Mouse (Mus musculus) G1E (cell line): ENCODE data around the gene Man2a1. TPM values are rescaled to one million over a fixed set of nuclear protein-coding genes. Genes with fewer than 3 reads are reported as not detected.

Experiments used
- ATAC-seq: 2 replicates; pipeline ENCODE4 v1.8.0; 2016; ENCODE audit warnings: mild to moderate bottlenecking; ENCODE audit not compliant: insufficient number of reproducible peaks, poor library complexity, low FRiP score, severe bottlenecking; ENCODE audit errors: extremely low read depth
- DNase-seq: peaks from one replicate; pipeline ENCODE4 v3.0.0; 2012; ENCODE audit warnings: low spot score
- H3K27me3 ChIP-seq: 2 replicates; pipeline ENCODE4 v1.6.1; 2012; ENCODE audit warnings: mild to moderate bottlenecking, low read length, inconsistent platforms; ENCODE audit not compliant: insufficient read depth
- H3K36me3 ChIP-seq: replicated peaks from 2 replicates; pipeline ENCODE3; 2012; ENCODE audit warnings: mild to moderate bottlenecking, inconsistent platforms
- H3K4me1 ChIP-seq: 2 replicates; pipeline ENCODE4 v1.6.1; 2012; ENCODE audit warnings: low read depth, low read length, inconsistent platforms, mixed read lengths; ENCODE audit not compliant: insufficient read depth
- H3K4me3 ChIP-seq: 2 replicates; pipeline ENCODE4 v1.5.1; 2012; ENCODE audit warnings: low read depth, mild to moderate bottlenecking, inconsistent platforms, low read length, moderate library complexity, mixed read lengths
- H3K9me3 ChIP-seq: replicated peaks from 2 replicates; pipeline ENCODE4 v1.6.1; 2012; ENCODE audit warnings: inconsistent platforms
- CTCF ChIP-seq: IDR thresholded peaks from 2 replicates; pipeline ENCODE4 v1.5.1; 2012; ENCODE audit warnings: low read depth, low read length, inconsistent platforms, mixed read lengths
- GATA1 ChIP-seq: IDR thresholded peaks from 2 replicates; pipeline ENCODE4 v1.6.1; 2012; ENCODE audit warnings: borderline replicate concordance, low read length, inconsistent platforms, mixed read lengths
- GATA2 ChIP-seq: IDR thresholded peaks from 2 replicates; pipeline ENCODE4 v1.6.1; 2012; ENCODE audit warnings: low read depth, low read length, inconsistent platforms, borderline replicate concordance
- POLR2AphosphoS5 ChIP-seq: IDR thresholded peaks from 2 replicates; pipeline ENCODE4 v1.6.1; 2012; ENCODE audit warnings: low read depth, low read length, inconsistent platforms; ENCODE audit not compliant: insufficient replicate concordance
- TAL1 ChIP-seq: conservative IDR thresholded peaks from 2 replicates; pipeline ENCODE4 v1.6.1; 2012; ENCODE audit warnings: low read depth, low read length, inconsistent platforms, mixed read lengths
- polyA plus RNA-seq: library from polyadenylated mRNA; stranded (reverse); fragments of >175 nt; gene quantifications from 2 replicates; pipeline ENCODE4 v1.2.3, GENCODE M21; 2012
- total RNA-seq, 2 experiments: library from RNA; stranded (forward) in 1 of 2; stranded (reverse) in 1 of 2; fragments of 200-1000 nt in 1 of 2; fragments of >200 nt in 1 of 2; fragmentation: Nextera tagmentation in 1 of 2; gene quantifications; 2 replicates each; pipeline ENCODE4 v1.2.3; 2014 to 2017

Man2a1 gene
- total and polyA plus RNA-seq, 3 experiments = not detected

DNA sequence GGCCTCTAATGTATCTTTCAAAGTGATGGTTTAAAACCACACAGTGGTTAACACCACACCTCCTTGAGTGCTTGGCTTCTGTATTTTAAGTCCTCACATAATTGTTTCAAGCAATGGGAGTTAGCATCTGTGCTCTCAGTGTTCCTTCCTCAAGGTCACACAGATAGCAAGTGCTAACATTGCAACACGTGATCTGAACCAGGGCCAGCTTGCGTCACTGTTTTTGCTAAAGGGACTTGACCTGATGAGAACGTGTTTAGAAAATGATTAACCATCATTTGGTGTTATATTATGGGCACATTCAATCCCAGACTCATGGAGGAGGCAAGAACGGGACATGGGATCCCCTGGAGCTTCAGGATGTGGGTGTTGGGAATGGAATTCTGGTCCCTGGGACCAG lies 17.3 kb downstream of the Man2a1 start:
- no peak for ATAC-seq
- DNase-seq = no peak
- H3K27me3 ChIP-seq = no peaks in the 10 kb centered on the region
- no peaks in the 10 kb centered on the region for H3K4me1 ChIP-seq
- no peaks in the 10 kb centered on the region for H3K36me3 ChIP-seq
- no peak for TF ChIP-seq TAL1
- peaks cover 55% of the 10 kb centered on the region for H3K9me3 ChIP-seq
- no peak overlapping the region for H3K4me3 ChIP-seq

DNA sequence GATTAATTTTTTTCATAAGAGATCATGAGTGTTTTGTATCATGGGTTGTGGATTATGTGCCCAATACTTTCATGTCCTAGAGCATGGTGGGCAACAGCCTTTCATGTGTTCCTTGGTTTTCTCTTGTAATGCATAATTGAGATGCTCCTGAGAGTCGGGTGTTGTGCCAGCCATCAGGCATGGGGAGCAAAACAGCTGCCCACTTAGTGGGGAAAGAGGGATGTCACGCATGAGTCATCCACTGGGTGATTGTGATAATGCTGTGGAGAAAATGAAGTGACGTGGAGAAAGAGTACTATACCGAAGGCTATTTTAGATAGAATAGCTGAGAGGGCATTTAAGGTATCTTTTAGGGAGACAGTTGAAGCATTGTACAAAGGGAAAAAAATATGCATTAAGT lies 18.5 kb downstream of the Man2a1 start:
- Histone ChIP-seq H3K9me3 (peaks cover 54% of the 10 kb centered on the region), H3K27me3 (no peaks in the 10 kb centered on the region), H3K36me3 (no peaks in the 10 kb centered on the region), H3K4me1 (no peaks in the 10 kb centered on the region), H3K4me3 (no peak overlapping the region)
- ATAC-seq (no peak), DNase-seq (no peak)
- TF ChIP-seq TAL1 = no peak
- no peak for TF ChIP-seq CTCF
- no peak for TF ChIP-seq GATA1
- TF ChIP-seq POLR2AphosphoS5 = no peak
- TF ChIP-seq GATA2 = no peak

DNA sequence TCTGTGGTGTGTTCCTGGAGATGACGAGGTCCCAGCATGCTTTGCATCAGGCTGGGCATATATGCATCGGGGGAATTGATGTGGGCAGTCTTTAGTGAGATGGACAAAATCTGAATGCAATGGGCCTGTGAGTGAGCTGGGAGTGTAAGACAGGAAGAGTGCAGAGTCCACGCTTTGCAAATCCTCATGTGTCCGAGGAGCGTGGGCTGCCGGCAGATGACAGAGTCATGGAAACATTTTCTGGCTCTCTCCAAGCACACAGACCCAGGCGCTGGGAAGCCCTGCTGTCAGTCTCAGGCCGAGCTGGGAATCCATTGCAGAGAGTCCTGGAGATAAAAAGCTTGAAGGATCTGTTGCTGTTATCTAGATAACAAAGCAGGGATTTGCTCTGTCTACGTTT lies 19.6 kb downstream of the Man2a1 start:
- no peak for DNase-seq
- no peak overlapping the region for H3K4me3 ChIP-seq
- no peaks in the 10 kb centered on the region for H3K4me1 ChIP-seq
- TF ChIP-seq GATA1 (no peak), CTCF (no peak), TAL1 (no peak), POLR2AphosphoS5 (no peak), GATA2 (no peak)
- H3K36me3 ChIP-seq = no peaks in the 10 kb centered on the region
- no peak for ATAC-seq
- peaks cover 56% of the 10 kb centered on the region for H3K9me3 ChIP-seq
- H3K27me3 ChIP-seq = no peaks in the 10 kb centered on the region

DNA sequence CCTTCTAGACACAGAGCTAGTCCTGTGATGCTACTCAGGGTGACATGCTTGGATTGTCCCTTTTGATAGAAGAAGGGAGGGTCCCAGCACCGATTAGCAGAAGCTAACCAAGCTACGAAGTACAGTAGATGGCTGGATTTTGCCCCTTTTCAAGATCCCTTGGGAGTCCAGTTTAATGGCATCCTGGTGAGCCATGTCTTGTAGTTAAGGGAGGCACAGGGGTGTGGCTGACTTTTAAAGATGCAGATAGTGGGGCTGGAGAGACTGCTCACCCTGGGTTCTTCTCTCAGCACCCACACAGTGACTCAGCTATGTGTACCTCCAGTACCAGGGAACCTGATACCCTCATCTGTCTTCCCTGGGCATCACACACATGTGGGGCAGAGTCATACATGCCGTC lies 20.1 kb downstream of the Man2a1 start:
- ATAC-seq (no peak), DNase-seq (no peak)
- no peaks in the 10 kb centered on the region for H3K27me3 ChIP-seq
- TF ChIP-seq GATA1 (no peak), TAL1 (no peak), POLR2AphosphoS5 (no peak), GATA2 (no peak), CTCF (no peak)
- H3K9me3 ChIP-seq = peaks cover 54% of the 10 kb centered on the region
- H3K36me3 ChIP-seq = no peaks in the 10 kb centered on the region
- H3K4me1 ChIP-seq = no peaks in the 10 kb centered on the region
- H3K4me3 ChIP-seq = no peak overlapping the region

DNA sequence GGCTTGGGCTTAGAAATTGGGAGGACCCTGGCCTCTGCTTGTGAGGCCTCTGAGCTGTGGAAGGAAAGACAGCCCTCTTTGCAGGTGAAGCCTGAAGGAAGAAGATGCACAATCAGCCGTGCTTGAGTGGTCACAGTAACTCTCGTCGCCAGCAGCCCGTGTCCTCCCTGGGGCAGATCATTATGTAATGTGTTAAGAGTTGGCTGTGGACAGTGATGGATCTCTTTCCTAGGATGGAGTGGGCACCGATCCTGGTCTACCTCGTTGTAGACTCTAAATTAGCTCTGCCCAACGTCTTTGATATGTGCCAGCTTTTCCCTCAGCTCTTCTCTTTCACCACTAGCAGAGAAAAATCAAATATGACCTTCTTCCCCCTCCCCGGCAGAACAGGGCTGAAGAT lies 20.7 kb downstream of the Man2a1 start:
- DNase-seq (no peak), ATAC-seq (no peak)
- no peak for TF ChIP-seq TAL1
- no peak for TF ChIP-seq GATA2
- TF ChIP-seq CTCF = no peak
- no peak for TF ChIP-seq GATA1
- no peak for TF ChIP-seq POLR2AphosphoS5
- Histone ChIP-seq H3K4me3 (no peak overlapping the region), H3K4me1 (no peaks in the 10 kb centered on the region), H3K27me3 (no peaks in the 10 kb centered on the region), H3K9me3 (peaks cover 57% of the 10 kb centered on the region), H3K36me3 (no peaks in the 10 kb centered on the region)

DNA sequence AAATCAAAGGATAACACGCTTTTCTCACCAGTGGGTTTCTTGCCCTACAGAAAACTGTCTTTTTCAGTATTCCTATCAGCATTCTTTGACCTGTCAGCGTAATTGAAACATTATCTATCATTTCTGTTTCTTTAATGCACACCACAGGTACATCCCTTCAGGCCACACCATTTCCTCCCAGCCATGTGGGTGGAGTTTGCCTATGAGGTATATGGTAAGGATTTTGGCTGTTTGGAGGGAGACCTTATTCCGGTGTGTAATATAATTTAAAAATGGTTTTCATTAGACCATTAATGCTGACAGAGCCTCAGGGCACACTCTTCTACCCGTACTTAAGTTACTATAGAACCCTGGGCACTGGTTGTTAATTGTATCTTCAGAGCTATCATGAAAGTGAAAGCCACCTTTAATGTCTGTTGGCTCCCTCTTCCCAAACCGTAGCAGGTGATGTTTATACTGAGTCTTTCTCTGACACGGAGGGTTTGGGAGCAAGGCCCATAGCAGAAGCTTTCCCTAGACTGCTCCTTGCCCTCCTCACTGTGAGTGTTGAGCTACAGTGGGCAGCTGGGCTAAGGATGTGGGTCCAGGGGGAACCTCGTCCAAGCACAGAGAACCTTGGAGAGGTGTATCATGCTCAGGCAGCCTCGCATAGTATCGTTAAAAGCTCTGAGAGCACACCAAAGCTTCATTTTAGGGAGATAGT lies 21.3 kb downstream of the Man2a1 start:
- Histone ChIP-seq H3K36me3 (no peaks in the 10 kb centered on the region), H3K9me3 (peaks cover 59% of the 10 kb centered on the region), H3K27me3 (no peaks in the 10 kb centered on the region), H3K4me1 (no peaks in the 10 kb centered on the region), H3K4me3 (no peak overlapping the region)
- TF ChIP-seq TAL1 = no peak
- no peak for TF ChIP-seq GATA2
- no peak for TF ChIP-seq CTCF
- no peak for TF ChIP-seq GATA1
- TF ChIP-seq POLR2AphosphoS5 = no peak
- DNase-seq (no peak), ATAC-seq (no peak)

DNA sequence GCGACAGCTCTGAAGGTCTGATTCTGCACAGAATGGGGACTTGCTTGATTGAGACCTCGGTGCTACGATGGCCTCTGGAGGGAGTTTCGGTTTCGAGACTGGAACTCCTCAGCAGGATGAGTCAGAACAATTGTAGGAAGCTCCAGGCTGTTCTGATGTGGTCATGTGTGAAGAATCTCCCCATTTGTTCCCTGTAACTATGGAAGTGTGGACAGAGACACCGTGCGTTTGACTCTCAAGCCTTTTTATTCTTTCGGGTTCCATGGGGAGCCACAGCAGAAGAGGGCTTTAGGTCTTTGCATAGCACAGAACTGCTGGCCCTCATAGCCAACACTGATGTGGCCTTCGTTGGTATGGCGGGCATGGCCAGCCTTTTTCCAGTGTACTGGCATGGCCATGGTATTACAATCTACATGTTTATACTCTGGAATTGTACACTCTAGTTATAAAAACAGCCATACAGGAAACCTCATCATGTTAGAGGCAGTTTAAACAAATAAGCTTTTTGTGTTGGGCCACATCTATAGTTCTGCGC lies 21.9 kb downstream of the Man2a1 start:
- Histone ChIP-seq H3K27me3 (no peaks in the 10 kb centered on the region), H3K4me3 (no peak overlapping the region), H3K36me3 (no peaks in the 10 kb centered on the region), H3K4me1 (no peaks in the 10 kb centered on the region), H3K9me3 (peaks cover 62% of the 10 kb centered on the region)
- TF ChIP-seq GATA1 (no peak), POLR2AphosphoS5 (no peak), CTCF (no peak), GATA2 (no peak), TAL1 (no peak)
- ATAC-seq (no peak), DNase-seq (no peak)

DNA sequence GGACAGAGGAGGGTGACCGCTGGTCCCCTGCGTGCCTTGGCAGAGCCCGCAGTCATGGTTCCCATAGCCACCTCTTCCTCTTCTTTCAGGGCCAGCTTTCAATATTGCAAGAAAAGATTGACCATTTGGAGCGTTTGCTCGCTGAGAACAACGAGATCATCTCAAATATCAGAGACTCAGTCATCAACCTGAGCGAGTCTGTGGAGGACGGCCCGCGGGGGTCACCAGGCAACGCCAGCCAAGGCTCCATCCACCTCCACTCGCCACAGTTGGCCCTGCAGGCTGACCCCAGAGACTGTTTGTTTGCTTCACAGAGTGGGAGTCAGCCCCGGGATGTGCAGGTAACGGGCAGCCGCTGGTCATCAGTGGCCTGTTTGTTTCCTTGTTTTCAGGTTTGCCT lies 23.9 kb downstream of the Man2a1 start:
- Histone ChIP-seq H3K4me3 (no peak overlapping the region), H3K27me3 (no peaks in the 10 kb centered on the region), H3K36me3 (no peaks in the 10 kb centered on the region), H3K4me1 (no peaks in the 10 kb centered on the region), H3K9me3 (peaks cover 50% of the 10 kb centered on the region)
- no peak for DNase-seq
- TF ChIP-seq POLR2AphosphoS5 (no peak), CTCF (no peak), GATA1 (no peak), GATA2 (no peak), TAL1 (no peak)
- no peak for ATAC-seq
